Comparison of ENCODE assay signal across 8 mouse cellular contexts in genomic region chr3:96221640-96222038, GRCm38 (mm10). TPM values are rescaled to one million over a fixed set of nuclear protein-coding genes. Genes with fewer than 3 reads are reported as not detected.
DNase-seq lines count a peak whose midpoint lies in the region; ATAC-seq and TF ChIP-seq lines count a peak whose summit lies in the region.

No protein-coding gene starts in this region.

- H3K9ac ChIP-seq in intestine, embryonic 15.5 days, result peak overlapping the region; percentile 44

- no peaks in the 10 kb centered on the region for H3K27me3 ChIP-seq in intestine, embryonic 15.5 days (replicated peaks)
- H3K27me3 ChIP-seq in myocyte (ENCODE audit: control insufficient read depth, insufficient read depth, insufficient read length), result no peaks in the 10 kb centered on the region

- H3ac ChIP-seq in myocyte (ENCODE audit: control insufficient read depth, insufficient read length), result no peak overlapping the region

- no peaks in the 10 kb centered on the region for H3K79me2 ChIP-seq in myocyte (ENCODE audit: control insufficient read depth, insufficient read depth)

- peak overlapping the region; percentile 56 for H3K4me3 ChIP-seq in intestine, embryonic 15.5 days (replicated peaks)
- H3K4me3 ChIP-seq in myocyte, result peak overlapping the region; percentile 47

- peak; percentile 30 to 31 for DNase-seq in adrenal gland, postnatal 36 days
- DNase-seq in adrenal gland, postnatal 4 days (ENCODE audit: low spot score in 2 of 2), result no peak
- DNase-seq in ovary, postnatal 36 days (ENCODE audit: low spot score), result peak; percentile 28
- DNase-seq in ovary, postnatal 14 days (ENCODE audit: low spot score), result no peak
- no peak for DNase-seq in urinary bladder, postnatal 4 days (ENCODE audit: low spot score in 2 of 2)
- no peak for DNase-seq in layer of hippocampus, postnatal 25 days (ENCODE audit: extremely low spot score in 1 of 2, low spot score in 1 of 2)

- H3K36me3 ChIP-seq in intestine, embryonic 15.5 days, result no peaks in the 10 kb centered on the region
- H3K36me3 ChIP-seq in myocyte (ENCODE audit: control insufficient read depth, insufficient read depth), result no peaks in the 10 kb centered on the region

- ATAC-seq in intestine, embryonic 15.5 days, result no peak

- 24% methylated on average over 9 of the region's 9 CpGs for WGBS in intestine, embryonic 15.5 days

- peak overlapping the region; percentile 98 for H3K27ac ChIP-seq in intestine, embryonic 15.5 days

- TF ChIP-seq POLR2A in myocyte (IDR thresholded peaks at IDR 0.05; ENCODE audit: insufficient read length, low read depth), result no peak

- H3K4me1 ChIP-seq in intestine, embryonic 15.5 days (replicated peaks), result peaks cover 11% of the 10 kb centered on the region; the same call in 1 of the 2 replicates

- H3K4me2 ChIP-seq in intestine, embryonic 15.5 days (replicated peaks), result peak overlapping the region; percentile 83
- H3K4me2 ChIP-seq in myocyte (ENCODE audit: low read depth), result peak overlapping the region; percentile 93

- H3K9me3 ChIP-seq in intestine, embryonic 15.5 days, result no peaks in the 10 kb centered on the region

TF ChIP-seq in myocyte, 11 proteins besides CTCF, POLR2A, EP300 and RAD21:
- TF ChIP-seq REST (IDR thresholded peaks at IDR 0.05; ENCODE audit: insufficient read depth, insufficient read length) (no peak), E2F4 (IDR thresholded peaks at IDR 0.05; ENCODE audit: insufficient read depth) (no peak), CEBPB (IDR thresholded peaks at IDR 0.05; ENCODE audit: insufficient read depth, poor library complexity, severe bottlenecking) (no peak), MYOG (IDR thresholded peaks at IDR 0.05; ENCODE audit: control insufficient read depth in 1 of 3, insufficient read depth in 1 of 3, insufficient read length in 2 of 3, low read depth in 2 of 3) (no peak), SRF (IDR thresholded peaks at IDR 0.05; ENCODE audit: control insufficient read depth, insufficient read length, low read depth) (no peak), MYOD1 (IDR thresholded peaks at IDR 0.05; ENCODE audit: control insufficient read depth in 1 of 3, insufficient read length in 2 of 3, low read depth in 2 of 3) (no peak), TCF3 (IDR thresholded peaks at IDR 0.05; ENCODE audit: insufficient read length, low read depth) (no peak), USF1 (IDR thresholded peaks at IDR 0.05; ENCODE audit: low read depth) (no peak), MAX (IDR thresholded peaks at IDR 0.05; ENCODE audit: low read depth) (no peak), POLR2AphosphoS2 (IDR thresholded peaks at IDR 0.05; ENCODE audit: insufficient read length, low read depth) (no peak), TCF12 (IDR thresholded peaks at IDR 0.05; ENCODE audit: insufficient read depth, poor library complexity, severe bottlenecking) (no peak)

RNA-seq across cellular contexts. Expression of gene Hist2h2be, which starts 0.7 kb away (rescaled TPM):
- 10 to 100 TPM; 16.3 to 17.9 TPM for total RNA-seq in adrenal gland, postnatal 36 days (2021)
- total RNA-seq in adrenal gland, postnatal 4 days (2021), result 10 to 100 TPM; 12.4 to 13.7 TPM
- polyA plus RNA-seq in intestine, embryonic 15.5 days (2015; fragmentation: Nextera tagmentation; extraction: Ambion mirVana), result 5.7 and 7.1 TPM in 2 replicates
- polyA plus RNA-seq in myocyte (2012; fragmentation: generic; extraction: Trizol), result 2.2 TPM
- 1 to 10 TPM; 5.6 to 5.9 TPM for total RNA-seq in layer of hippocampus, postnatal 25 days (2021)

RNA-seq across cellular contexts. Expression of gene Hist2h2ac, which starts 1.0 kb away (rescaled TPM):
- 10 to 100 TPM; 60.6 to 68.7 TPM for total RNA-seq in adrenal gland, postnatal 36 days (2021)
- 100 to 1,000 TPM; 211 to 243 TPM for total RNA-seq in adrenal gland, postnatal 4 days (2021)
- 7.6 and 11.1 TPM in 2 replicates for polyA plus RNA-seq in intestine, embryonic 15.5 days (2015; fragmentation: Nextera tagmentation; extraction: Ambion mirVana)
- 1.3 TPM for polyA plus RNA-seq in myocyte (2012; fragmentation: generic; extraction: Trizol)
- total RNA-seq in layer of hippocampus, postnatal 25 days (2021), result 10 to 100 TPM; 23.0 to 27.5 TPM

RNA-seq across cellular contexts. Expression of gene Hist2h2ab, which starts 2.0 kb away (rescaled TPM):
- 1 to 10 TPM; 7.1 to 8.0 TPM for total RNA-seq in adrenal gland, postnatal 36 days (2021)
- 10 to 100 TPM; 27.8 to 28.5 TPM for total RNA-seq in adrenal gland, postnatal 4 days (2021)
- 1.1 and 1.6 TPM in 2 replicates for polyA plus RNA-seq in intestine, embryonic 15.5 days (2015; fragmentation: Nextera tagmentation; extraction: Ambion mirVana)
- not detected for polyA plus RNA-seq in myocyte (2012; fragmentation: generic; extraction: Trizol)
- total RNA-seq in layer of hippocampus, postnatal 25 days (2021), result 1 to 10 TPM; 8.5 to 9.2 TPM

RNA-seq across cellular contexts. Expression of gene Bola1, which starts 2.1 kb away (rescaled TPM):
- total RNA-seq in adrenal gland, postnatal 36 days (2021), result 10 to 100 TPM; 26.8 to 41.2 TPM
- total RNA-seq in adrenal gland, postnatal 4 days (2021), result 10 to 100 TPM; 30.6 to 33.1 TPM
- polyA plus RNA-seq in intestine, embryonic 15.5 days (2015; fragmentation: Nextera tagmentation; extraction: Ambion mirVana), result 59.5 and 60.7 TPM in 2 replicates
- 88.0 TPM for polyA plus RNA-seq in myocyte (2012; fragmentation: generic; extraction: Trizol)
- total RNA-seq in layer of hippocampus, postnatal 25 days (2021), result 10 to 100 TPM; 16.5 to 17.9 TPM

RNA-seq across cellular contexts. Expression of gene Hist2h3c2, which starts 17.3 kb away (rescaled TPM):
- 10 to 100 TPM; 23.8 to 30.2 TPM for total RNA-seq in adrenal gland, postnatal 36 days (2021)
- total RNA-seq in adrenal gland, postnatal 4 days (2021), result 100 to 1,000 TPM; 197 to 262 TPM
- polyA plus RNA-seq in intestine, embryonic 15.5 days (2015; fragmentation: Nextera tagmentation; extraction: Ambion mirVana), result 5.8 and 6.5 TPM in 2 replicates
- polyA plus RNA-seq in myocyte (2012; fragmentation: generic; extraction: Trizol), result 22.7 TPM
- total RNA-seq in layer of hippocampus, postnatal 25 days (2021), result 10 to 100 TPM in 1 of 2 experiments, 1 to 10 TPM in 1; 9.9 to 11.0 TPM

Comparison
In these comparisons a context has a peak if more than half of its experiments do, and no peak if none do; other contexts are left out.
1. DNase-seq: peak in adrenal gland, postnatal 36 days (2 of 2) and ovary, postnatal 36 days (single experiment); none in adrenal gland, postnatal 4 days (0 of 2), ovary, postnatal 14 days (single experiment), urinary bladder, postnatal 4 days (0 of 2) and layer of hippocampus, postnatal 25 days (0 of 2).